8 mouse cellular contexts compared by ENCODE assay signal in genomic region chr6:51177701-51178060, GRCm38 (mm10).
DNase-seq lines count a peak whose midpoint lies in the region; ATAC-seq and TF ChIP-seq lines count a peak whose summit lies in the region.

No protein-coding gene starts in this region.

- no peak for TF ChIP-seq CTCF in lung, embryonic 14.5 days (IDR thresholded peaks at IDR 0.05; ENCODE audit: low read depth)

- peaks cover 72% of the 10 kb centered on the region for H3K27me3 ChIP-seq in lung, embryonic 14.5 days (ENCODE audit: insufficient read depth, low read length)
- peaks cover 67% of the 10 kb centered on the region for H3K27me3 ChIP-seq in embryonic facial prominence, embryonic 13.5 days
- H3K27me3 ChIP-seq in hindbrain, embryonic 16.5 days (replicated peaks; ENCODE audit: control insufficient read depth, insufficient read depth, low read length) = peaks cover 32% of the 10 kb centered on the region
- H3K27me3 ChIP-seq in neural tube, embryonic 12.5 days (replicated peaks) = peaks cover 40% of the 10 kb centered on the region

- H3K9me3 ChIP-seq in lung, embryonic 14.5 days (ENCODE audit: low read depth, low read length) = no peaks in the 10 kb centered on the region
- H3K9me3 ChIP-seq in embryonic facial prominence, embryonic 13.5 days = no peaks in the 10 kb centered on the region
- no peaks in the 10 kb centered on the region for H3K9me3 ChIP-seq in hindbrain, embryonic 16.5 days (ENCODE audit: control insufficient read depth, low read length)
- H3K9me3 ChIP-seq in neural tube, embryonic 12.5 days = no peaks in the 10 kb centered on the region

- no peaks in the 10 kb centered on the region for H3K36me3 ChIP-seq in lung, embryonic 14.5 days (ENCODE audit: insufficient read depth)
- H3K36me3 ChIP-seq in embryonic facial prominence, embryonic 13.5 days = no peaks in the 10 kb centered on the region
- H3K36me3 ChIP-seq in hindbrain, embryonic 16.5 days (ENCODE audit: control insufficient read depth, insufficient read depth, low read length) = no peaks in the 10 kb centered on the region
- H3K36me3 ChIP-seq in neural tube, embryonic 12.5 days = no peaks in the 10 kb centered on the region

- WGBS in lung, embryonic 14.5 days = 1% methylated on average over 14 of the region's 14 CpGs
- WGBS in embryonic facial prominence, embryonic 13.5 days = under 1% methylated on average over 14 of the region's 14 CpGs
- WGBS in hindbrain, embryonic 16.5 days = 2% methylated on average over 14 of the region's 14 CpGs
- WGBS in neural tube, embryonic 12.5 days = under 1% methylated on average over 14 of the region's 14 CpGs

- DNase-seq in lung, embryonic 14.5 days = peak; percentile 34
- no peak for DNase-seq in lung, postnatal 10 days
- no peak for DNase-seq in urinary bladder, adult 2 months (ENCODE audit: low spot score)
- DNase-seq in thymus, postnatal 0 days (ENCODE audit: low spot score) = no peak
- DNase-seq in right cerebral cortex, adult 2 months (ENCODE audit: low spot score in 2 of 2) = no peak

- no peak overlapping the region for H3K9ac ChIP-seq in lung, embryonic 14.5 days
- no peak overlapping the region for H3K9ac ChIP-seq in embryonic facial prominence, embryonic 13.5 days
- no peak overlapping the region for H3K9ac ChIP-seq in hindbrain, embryonic 16.5 days (ENCODE audit: low read depth, low read length)
- no peak overlapping the region for H3K9ac ChIP-seq in neural tube, embryonic 12.5 days

- peak overlapping the region; percentile 61 for H3K4me2 ChIP-seq in lung, embryonic 14.5 days
- peak overlapping the region; percentile 56 for H3K4me2 ChIP-seq in embryonic facial prominence, embryonic 13.5 days
- peak overlapping the region; percentile 29; the same call in 1 of the 2 replicates for H3K4me2 ChIP-seq in hindbrain, embryonic 16.5 days (ENCODE audit: low read length)
- peak overlapping the region; percentile 53 for H3K4me2 ChIP-seq in neural tube, embryonic 12.5 days (replicated peaks)

- no peak for ATAC-seq in lung, embryonic 14.5 days (ENCODE audit: insufficient read depth)
- no peak for ATAC-seq in embryonic facial prominence, embryonic 13.5 days (ENCODE audit: insufficient number of reproducible peaks, insufficient read depth, low FRiP score, low TSS enrichment, low read depth)
- no peak for ATAC-seq in hindbrain, embryonic 16.5 days
- no peak for ATAC-seq in neural tube, embryonic 12.5 days (ENCODE audit: low FRiP score, low read depth)

- no peak overlapping the region for H3K27ac ChIP-seq in lung, embryonic 14.5 days (ENCODE audit: low read depth)
- H3K27ac ChIP-seq in embryonic facial prominence, embryonic 13.5 days = no peak overlapping the region
- no peak overlapping the region for H3K27ac ChIP-seq in hindbrain, embryonic 16.5 days (ENCODE audit: low read depth, low read length)
- H3K27ac ChIP-seq in neural tube, embryonic 12.5 days = no peak overlapping the region

- H3K4me3 ChIP-seq in lung, embryonic 14.5 days (ENCODE audit: low read depth, low read length) = peak overlapping the region; percentile 27
- peak overlapping the region; percentile 33 for H3K4me3 ChIP-seq in embryonic facial prominence, embryonic 13.5 days
- 0 out of 2 replicates have a peak overlapping the region, but pooled peaks have one; percentile 3 for H3K4me3 ChIP-seq in hindbrain, embryonic 16.5 days (ENCODE audit: low read length)
- peak overlapping the region; percentile 18; the same call in 1 of the 2 replicates for H3K4me3 ChIP-seq in neural tube, embryonic 12.5 days

- peaks cover 5% of the 10 kb centered on the region; the same call in 1 of the 2 replicates for H3K4me1 ChIP-seq in lung, embryonic 14.5 days (ENCODE audit: insufficient read depth)
- H3K4me1 ChIP-seq in embryonic facial prominence, embryonic 13.5 days = peaks cover 18% of the 10 kb centered on the region
- H3K4me1 ChIP-seq in hindbrain, embryonic 16.5 days (ENCODE audit: control insufficient read depth, insufficient read depth, low read depth, low read length) = no peaks in the 10 kb centered on the region; the same call in 1 of the 2 replicates
- peaks cover 16% of the 10 kb centered on the region for H3K4me1 ChIP-seq in neural tube, embryonic 12.5 days
